Comparison of ENCODE assay signal across 28 mouse cellular contexts in genomic region chr2:178948471-178948870, GRCm38 (mm10).
DNase-seq lines count a peak whose midpoint lies in the region; ATAC-seq and TF ChIP-seq lines count a peak whose summit lies in the region.
"Had no signal": no experiment of that assay in that cellular context is flagged by ENCODE, and none has a peak within 500 bp of the region (broad histone marks: within the 10 kb centered on the region; RNA-seq: fewer than 3 reads in every experiment).

No protein-coding gene starts in this region.

- 33% methylated on average over 6 of the region's 6 CpGs for WGBS in forebrain, embryonic 14.5 days
- WGBS in forebrain, embryonic 16.5 days = 32% methylated on average over 6 of the region's 6 CpGs
- 39% methylated on average over 6 of the region's 6 CpGs for WGBS in midbrain, embryonic 13.5 days
- 57% methylated on average over 6 of the region's 6 CpGs for WGBS in midbrain, postnatal 0 days

- no peak overlapping the region for H3K4me3 ChIP-seq in forebrain, embryonic 14.5 days (ENCODE audit: low read depth, low read length)
- no peak overlapping the region for H3K4me3 ChIP-seq in forebrain, embryonic 16.5 days (replicated peaks; ENCODE audit: low read length)
- H3K4me3 ChIP-seq in midbrain, embryonic 13.5 days (replicated peaks) = no peak overlapping the region
- H3K4me3 ChIP-seq in midbrain, postnatal 0 days (ENCODE audit: low read depth, low read length) = no peak overlapping the region
- H3K4me3 ChIP-seq: embryonic facial prominence, embryonic 13.5 days; erythroblast, embryonic 14.5 days; heart, embryonic 15.5 days; hindbrain, embryonic 12.5 days had no signal

- peak overlapping the region; percentile 14; the same call in 1 of the 2 replicates for H3K9ac ChIP-seq in forebrain, embryonic 14.5 days (ENCODE audit: low read length)
- H3K9ac ChIP-seq in forebrain, embryonic 16.5 days (replicated peaks; ENCODE audit: low read depth, low read length) = no peak overlapping the region
- no peak overlapping the region for H3K9ac ChIP-seq in midbrain, embryonic 13.5 days (replicated peaks)
- no peak overlapping the region for H3K9ac ChIP-seq in midbrain, postnatal 0 days (replicated peaks; ENCODE audit: low read length, poor library complexity, severe bottlenecking)
- H3K9ac ChIP-seq: embryonic facial prominence, embryonic 13.5 days; heart, embryonic 15.5 days; hindbrain, embryonic 12.5 days; liver, embryonic 14.5 days had no signal

- peak; percentile 2 for DNase-seq in adrenal gland, adult 2 months
- DNase-seq in adrenal gland, postnatal 25 days = no peak
- peak; percentile 23 for DNase-seq in forebrain, embryonic 14.5 days (ENCODE audit: low spot score)
- no peak for DNase-seq in midbrain, postnatal 0 days (ENCODE audit: low spot score)
- no peak for DNase-seq in spleen, adult 12 weeks (ENCODE audit: low spot score)
- DNase-seq: adrenal gland, postnatal 36 days; cerebellum, adult 18-20 months; cerebellum, postnatal 14 days; gastrocnemius, postnatal 14 days; heart, postnatal 36 days; kidney, adult 9 months; kidney, postnatal 14 days; liver; lung, adult 2 months; lung, postnatal 10 days; right cerebral cortex, postnatal 25 days; spleen, adult 18-20 months; thymus, postnatal 14 days had no signal

- no peak overlapping the region for H3K27ac ChIP-seq in forebrain, embryonic 14.5 days (ENCODE audit: low read depth, low read length)
- H3K27ac ChIP-seq in forebrain, embryonic 16.5 days (ENCODE audit: low read length) = no peak overlapping the region
- peak overlapping the region; percentile 10; the same call in 1 of the 2 replicates for H3K27ac ChIP-seq in midbrain, embryonic 13.5 days
- no peak overlapping the region for H3K27ac ChIP-seq in midbrain, postnatal 0 days (ENCODE audit: low read depth, low read length)
- H3K27ac ChIP-seq: embryonic facial prominence, embryonic 13.5 days; heart, embryonic 15.5 days; hindbrain, embryonic 12.5 days; liver, embryonic 14.5 days; macrophage had no signal

- H3K4me2 ChIP-seq in forebrain, embryonic 14.5 days (ENCODE audit: low read length) = no peak overlapping the region
- no peak overlapping the region for H3K4me2 ChIP-seq in forebrain, embryonic 16.5 days (ENCODE audit: low read length)
- H3K4me2 ChIP-seq in midbrain, embryonic 13.5 days (replicated peaks) = no peak overlapping the region
- H3K4me2 ChIP-seq in midbrain, postnatal 0 days (ENCODE audit: low read depth, low read length, poor library complexity, severe bottlenecking) = no peak overlapping the region
- H3K4me2 ChIP-seq: embryonic facial prominence, embryonic 13.5 days; heart, embryonic 15.5 days; hindbrain, embryonic 12.5 days had no signal

- 0 out of 2 replicates have a peak, but pooled peaks have one; percentile 7 for ATAC-seq in forebrain, embryonic 14.5 days
- no peak for ATAC-seq in forebrain, embryonic 16.5 days
- ATAC-seq in midbrain, embryonic 13.5 days = no peak
- no peak for ATAC-seq in midbrain, postnatal 0 days (ENCODE audit: low FRiP score)
- ATAC-seq: intestine, postnatal 0 days had no signal

- no peak for TF ChIP-seq CTCF in midbrain, postnatal 0 days (IDR thresholded peaks at IDR 0.05)

- peaks cover 11% of the 10 kb centered on the region for H3K4me1 ChIP-seq in forebrain, embryonic 14.5 days (ENCODE audit: control insufficient read depth, insufficient read depth, low read length)
- H3K4me1 ChIP-seq in forebrain, embryonic 16.5 days (replicated peaks; ENCODE audit: control insufficient read depth, insufficient read depth, low read length) = peaks cover 17% of the 10 kb centered on the region
- peaks cover 17% of the 10 kb centered on the region for H3K4me1 ChIP-seq in midbrain, embryonic 13.5 days (replicated peaks)
- H3K4me1 ChIP-seq in midbrain, postnatal 0 days (ENCODE audit: insufficient read depth, low read length) = 0 out of 2 replicates have a peak, but pooled peaks cover 4% of the 10 kb centered on the region

- H3K27me3 ChIP-seq in forebrain, embryonic 14.5 days (replicated peaks; ENCODE audit: control insufficient read depth, insufficient read depth, low read length) = no peaks in the 10 kb centered on the region
- no peaks in the 10 kb centered on the region for H3K27me3 ChIP-seq in forebrain, embryonic 16.5 days (replicated peaks; ENCODE audit: control insufficient read depth, insufficient read depth, low read length)
- no peaks in the 10 kb centered on the region for H3K27me3 ChIP-seq in midbrain, embryonic 13.5 days
- H3K27me3 ChIP-seq in midbrain, postnatal 0 days (ENCODE audit: insufficient read depth, low read length) = no peaks in the 10 kb centered on the region
- H3K27me3 ChIP-seq: CH12.LX; embryonic facial prominence, embryonic 13.5 days; heart, embryonic 15.5 days; hindbrain, embryonic 12.5 days had no signal

- H3K36me3 ChIP-seq in forebrain, embryonic 14.5 days (ENCODE audit: control insufficient read depth, insufficient read depth, low read length) = no peaks in the 10 kb centered on the region
- no peaks in the 10 kb centered on the region for H3K36me3 ChIP-seq in forebrain, embryonic 16.5 days (ENCODE audit: control insufficient read depth, insufficient read depth)
- no peaks in the 10 kb centered on the region for H3K36me3 ChIP-seq in midbrain, embryonic 13.5 days
- no peaks in the 10 kb centered on the region for H3K36me3 ChIP-seq in midbrain, postnatal 0 days (ENCODE audit: insufficient read depth, low read length)
- H3K36me3 ChIP-seq: embryonic facial prominence, embryonic 13.5 days; heart, embryonic 15.5 days; hindbrain, embryonic 12.5 days had no signal

- H3K9me3 ChIP-seq in forebrain, embryonic 14.5 days (replicated peaks; ENCODE audit: control insufficient read depth, low read length) = no peaks in the 10 kb centered on the region
- no peaks in the 10 kb centered on the region for H3K9me3 ChIP-seq in forebrain, embryonic 16.5 days (ENCODE audit: control insufficient read depth, low read length)
- H3K9me3 ChIP-seq in midbrain, embryonic 13.5 days = no peaks in the 10 kb centered on the region
- no peaks in the 10 kb centered on the region for H3K9me3 ChIP-seq in midbrain, postnatal 0 days (ENCODE audit: low read length)
- H3K9me3 ChIP-seq: embryonic facial prominence, embryonic 13.5 days; heart, embryonic 15.5 days; hindbrain, embryonic 12.5 days had no signal

Comparison
In these comparisons a context has a peak if more than half of its experiments do, and no peak if none do; other contexts are left out.
1. DNase-seq: peak in adrenal gland, adult 2 months (single experiment) and forebrain, embryonic 14.5 days (single experiment); none in adrenal gland, postnatal 25 days (single experiment), midbrain, postnatal 0 days (single experiment) and spleen, adult 12 weeks (single experiment).